Mouse (Mus musculus) hindbrain, embryonic 14.5 days (tissue): ENCODE results near the gene A4gnt. TPM values are rescaled to one million over a fixed set of nuclear protein-coding genes. Genes with fewer than 3 reads are reported as not detected.

Source experiments
- ATAC-seq: fragments of 200-750 bp; cut with Nextera tagmentation; 2 replicates; pipeline ENCODE4 v1.8.0; 2017; ENCODE audit warnings: moderate number of reproducible peaks, mild to moderate bottlenecking, moderate TSS enrichment, moderate library complexity; ENCODE audit not compliant: low FRiP score
- DNase-seq: peaks from one replicate; pipeline ENCODE4 v3.0.0-alpha.2; 2015; ENCODE audit warnings: low spot score
- H3K27ac ChIP-seq: fragments of 300-500 bp; sonication (generic); 2 replicates; pipeline ENCODE4 v1.5.1; 2014; ENCODE audit warnings: mild to moderate bottlenecking, moderate library complexity
- H3K27me3 ChIP-seq: fragments of 300-500 bp; sonication (generic); 2 replicates; pipeline ENCODE4 v1.6.1; 2014; ENCODE audit warnings: mild to moderate bottlenecking, low read length, mixed read lengths; ENCODE audit not compliant: control insufficient read depth, insufficient read depth
- H3K36me3 ChIP-seq: fragments of 300-500 bp; sonication (generic); replicated peaks from 2 replicates; pipeline ENCODE4 v1.6.1; 2014; ENCODE audit not compliant: control insufficient read depth, insufficient read depth
- H3K4me1 ChIP-seq: fragments of 300-500 bp; sonication (generic); replicated peaks from 2 replicates; pipeline ENCODE4 v1.6.1; 2014; ENCODE audit warnings: antibody characterized with exemption, low read length, mixed read lengths; ENCODE audit not compliant: control insufficient read depth, insufficient read depth
- H3K4me2 ChIP-seq: fragments of 300-500 bp; sonication (generic); replicated peaks from 2 replicates; pipeline ENCODE4 v1.6.1; 2014; ENCODE audit warnings: mild to moderate bottlenecking, moderate library complexity
- H3K4me3 ChIP-seq: fragments of 300-500 bp; sonication (generic); replicated peaks from 2 replicates; pipeline ENCODE4 v1.5.1; 2014; ENCODE audit warnings: mild to moderate bottlenecking, low read length
- H3K9ac ChIP-seq: fragments of 300-500 bp; sonication (generic); 2 replicates; pipeline ENCODE4 v1.6.1; 2014
- H3K9me3 ChIP-seq: fragments of 300-500 bp; sonication (generic); 2 replicates; pipeline ENCODE4 v1.6.1; 2016; ENCODE audit warnings: low read length; ENCODE audit not compliant: control insufficient read depth
- WGBS: fragments of 180-500 bp; shearing (Covaris S2); extraction: QIAGEN DNeasy Blood & Tissue Kit; methylation state at CpG from one replicate; pipeline ENCODE4 v1.1.7; 2014; 5-methylcytosine and 5-hydroxymethylcytosine counted together
- polyA plus RNA-seq: library from polyadenylated mRNA; unstranded; fragments of >200 nt; fragmentation: Nextera tagmentation; extraction: Ambion mirVana; gene quantifications from 2 replicates; pipeline ENCODE4 v1.2.1, GENCODE M21; 2014

The A4gnt gene
- polyA plus RNA-seq, 1 experiment from 2014 or later: not detected

DNA sequence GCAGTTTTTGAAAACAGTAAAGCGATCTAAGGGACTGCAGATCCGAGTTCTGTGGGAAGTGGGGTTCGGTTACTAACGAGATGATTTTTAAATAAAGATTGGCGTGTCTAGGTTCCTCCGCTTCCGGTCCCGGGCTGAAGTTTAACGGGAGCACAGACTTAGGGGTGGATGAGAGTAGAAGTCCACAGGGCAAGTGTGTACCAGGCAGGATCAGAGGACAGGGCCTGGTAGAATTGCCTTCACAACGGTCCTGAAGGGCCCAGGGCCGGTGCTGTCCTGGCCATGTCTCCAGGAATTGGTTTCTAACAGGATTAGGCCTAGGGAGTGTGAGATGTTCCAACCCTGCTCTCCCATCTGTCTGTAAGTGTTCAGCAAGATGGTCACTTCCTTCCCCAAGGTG lies 17.8 kb downstream of the A4gnt start:
- Histone ChIP-seq H3K27me3 (no peaks in the 10 kb centered on the region), H3K4me1 (peaks cover 17% of the 10 kb centered on the region), H3K4me2 (peak overlapping the region; percentile 68), H3K27ac (peak overlapping the region; percentile 70), H3K9ac (peak overlapping the region; percentile 62), H3K4me3 (peak overlapping the region; percentile 52), H3K9me3 (no peaks in the 10 kb centered on the region), H3K36me3 (no peaks in the 10 kb centered on the region)
- ATAC-seq: peak; percentile 19; the same call in 1 of the 2 replicates
- WGBS: under 1% methylated on average over 11 of the region's 11 CpGs
- DNase-seq: peak; percentile 30

DNA sequence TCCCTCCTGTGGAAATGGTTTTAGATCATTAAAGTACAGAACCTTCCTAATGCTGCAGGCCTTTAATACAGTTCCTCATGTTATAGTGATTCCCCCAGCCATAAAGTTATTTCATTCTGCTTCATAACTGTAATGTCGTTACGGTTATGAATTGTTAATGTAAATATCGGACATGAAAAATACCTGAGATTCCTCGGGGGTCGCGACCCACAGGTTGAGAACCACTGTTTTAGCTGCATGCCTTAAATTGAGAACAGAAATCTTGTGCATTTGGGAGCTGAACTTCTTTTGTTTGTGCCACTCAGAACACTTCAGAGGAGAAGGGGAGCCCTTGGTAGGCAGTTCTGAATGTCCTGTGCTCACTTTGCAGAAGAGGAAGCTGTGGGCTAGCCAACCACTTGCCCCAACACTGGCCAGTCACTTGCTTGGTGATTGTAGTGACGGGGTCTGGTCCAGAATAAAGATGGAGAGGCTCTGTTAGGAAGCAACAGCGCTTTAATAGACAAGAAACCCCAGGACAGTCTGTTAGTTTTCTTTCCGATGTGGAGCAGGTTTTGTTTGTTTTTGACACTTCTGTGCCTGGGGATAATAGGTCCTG lies 18.3 kb downstream of the A4gnt start:
- H3K27me3 ChIP-seq: no peaks in the 10 kb centered on the region
- no peaks in the 10 kb centered on the region for H3K36me3 ChIP-seq
- DNase-seq (no peak), ATAC-seq (no peak)
- peaks cover 17% of the 10 kb centered on the region for H3K4me1 ChIP-seq
- H3K4me2 ChIP-seq: peak overlapping the region; percentile 68
- peak overlapping the region; percentile 52 for H3K4me3 ChIP-seq
- H3K27ac ChIP-seq: peak overlapping the region; percentile 70
- WGBS: 44% methylated on average over 9 of the region's 9 CpGs
- H3K9me3 ChIP-seq: no peaks in the 10 kb centered on the region
- peak overlapping the region; percentile 62 for H3K9ac ChIP-seq

DNA sequence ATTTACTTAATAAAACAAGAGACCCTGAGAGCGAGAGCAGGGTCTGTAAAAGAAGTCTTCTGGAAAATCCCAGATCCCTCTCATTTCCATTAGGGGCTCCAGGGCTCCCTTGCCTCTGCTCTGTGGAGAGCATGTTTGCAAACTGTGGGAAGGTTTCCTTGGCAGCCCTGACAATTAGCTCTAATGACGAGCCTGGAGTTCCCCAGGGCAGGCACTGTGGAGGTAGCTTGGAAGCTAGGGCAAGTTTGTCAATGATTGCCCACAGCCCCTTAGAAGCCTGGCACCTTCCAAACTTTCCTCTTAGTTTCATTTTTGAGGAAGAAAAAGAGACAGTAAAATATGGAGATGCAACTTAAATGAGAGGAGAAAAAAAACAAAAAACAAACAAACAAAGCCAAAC lies 19.5 kb downstream of the A4gnt start:
- Histone ChIP-seq H3K36me3 (no peaks in the 10 kb centered on the region), H3K4me3 (no peak overlapping the region), H3K9me3 (no peaks in the 10 kb centered on the region), H3K27ac (peak overlapping the region; percentile 39), H3K27me3 (no peaks in the 10 kb centered on the region), H3K4me2 (peak overlapping the region; percentile 37), H3K9ac (no peak overlapping the region; the same call in 1 of the 2 replicates), H3K4me1 (peaks cover 17% of the 10 kb centered on the region)
- WGBS: 13% methylated on average over 2 of the region's 2 CpGs
- DNase-seq (peak; percentile 59), ATAC-seq (no peak)

DNA sequence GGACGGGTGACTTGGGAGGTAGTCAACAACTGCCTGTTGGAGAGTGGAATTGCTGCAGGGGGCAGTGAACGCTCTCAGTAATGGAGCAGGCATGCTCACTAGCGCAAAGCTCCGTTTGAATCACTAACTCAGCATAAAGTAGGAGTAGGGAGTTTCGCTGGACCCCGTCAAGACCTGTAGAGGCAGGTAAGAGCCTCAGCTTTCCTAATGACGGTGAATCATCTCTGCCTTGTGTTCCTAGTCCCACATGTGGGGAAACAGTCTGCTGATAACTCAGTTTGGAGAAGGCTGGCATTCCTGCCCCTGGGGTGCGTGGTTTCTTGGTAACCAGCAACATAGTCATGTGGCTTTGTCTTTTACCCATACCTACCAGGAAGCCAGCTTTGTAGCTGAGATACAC lies 20.0 kb downstream of the A4gnt start:
- 26% methylated on average over 8 of the region's 8 CpGs for WGBS
- no peak overlapping the region for H3K4me3 ChIP-seq
- no peak for ATAC-seq
- no peaks in the 10 kb centered on the region for H3K9me3 ChIP-seq
- peak overlapping the region; percentile 39 for H3K27ac ChIP-seq
- no peak overlapping the region for H3K9ac ChIP-seq
- H3K27me3 ChIP-seq: no peaks in the 10 kb centered on the region
- H3K36me3 ChIP-seq: 0 out of 2 replicates have a peak, but pooled peaks cover under 1% of the 10 kb centered on the region
- H3K4me1 ChIP-seq: peaks cover 17% of the 10 kb centered on the region
- DNase-seq: peak; percentile 39
- peak overlapping the region; percentile 37 for H3K4me2 ChIP-seq

DNA sequence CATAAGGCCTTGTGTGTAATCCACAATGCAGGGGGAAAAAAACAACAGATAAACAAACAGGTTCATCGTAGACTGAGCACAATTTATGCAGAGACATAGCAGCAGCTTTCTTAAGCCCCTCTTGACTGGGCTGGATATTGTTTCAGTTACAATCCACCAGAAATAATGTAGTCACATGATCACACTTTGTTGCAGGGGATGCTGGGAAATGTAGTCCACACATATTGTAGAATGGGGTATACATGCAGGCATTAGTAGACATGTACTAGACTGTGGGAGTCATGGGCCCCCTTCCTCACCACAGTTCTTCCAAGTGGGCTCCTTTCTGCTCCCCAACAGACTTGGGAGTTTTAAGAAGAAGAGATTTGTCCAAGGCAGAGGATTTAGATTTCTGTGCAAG lies 24.5 kb downstream of the A4gnt start:
- Histone ChIP-seq H3K4me2 (no peak overlapping the region), H3K9ac (no peak overlapping the region), H3K36me3 (peaks cover 17% of the 10 kb centered on the region; the same call in 1 of the 2 replicates), H3K27ac (no peak overlapping the region), H3K9me3 (no peaks in the 10 kb centered on the region), H3K4me3 (no peak overlapping the region), H3K4me1 (no peaks in the 10 kb centered on the region; the same call in 1 of the 2 replicates), H3K27me3 (no peaks in the 10 kb centered on the region)
- DNase-seq (peak; percentile 51), ATAC-seq (peak; percentile 36; the same call in 1 of the 2 replicates)
- WGBS: 89% methylated on average over 1 of the region's 1 CpGs

DNA sequence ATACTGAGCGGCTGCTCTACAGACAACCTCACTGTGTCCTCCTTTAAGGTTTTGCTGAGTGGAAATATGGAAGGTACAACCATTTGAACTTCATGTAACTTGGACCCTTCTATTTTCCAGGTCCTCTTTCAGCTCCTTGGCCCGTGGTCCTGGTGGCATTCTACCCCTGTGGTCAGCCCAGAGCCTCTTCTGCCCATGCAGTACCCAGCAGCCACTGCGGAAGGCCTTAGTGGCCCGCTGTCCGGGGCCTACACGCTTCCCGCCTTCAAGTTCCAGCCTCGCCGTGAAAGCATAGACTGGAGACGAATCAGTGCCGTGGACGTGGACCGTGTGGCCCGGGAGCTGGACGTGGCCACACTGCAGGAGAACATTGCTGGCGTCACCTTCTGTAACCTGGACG lies 24.9 kb downstream of the A4gnt start:
- DNase-seq: no peak
- no peak; the same call in 1 of the 2 replicates for ATAC-seq
- H3K9ac ChIP-seq: no peak overlapping the region
- H3K4me3 ChIP-seq: no peak overlapping the region
- no peaks in the 10 kb centered on the region for H3K9me3 ChIP-seq
- H3K27ac ChIP-seq: no peak overlapping the region
- H3K36me3 ChIP-seq: peaks cover 17% of the 10 kb centered on the region; the same call in 1 of the 2 replicates
- 98% methylated on average over 17 of the region's 17 CpGs for WGBS
- no peaks in the 10 kb centered on the region; the same call in 1 of the 2 replicates for H3K4me1 ChIP-seq
- no peak overlapping the region for H3K4me2 ChIP-seq
- H3K27me3 ChIP-seq: no peaks in the 10 kb centered on the region

DNA sequence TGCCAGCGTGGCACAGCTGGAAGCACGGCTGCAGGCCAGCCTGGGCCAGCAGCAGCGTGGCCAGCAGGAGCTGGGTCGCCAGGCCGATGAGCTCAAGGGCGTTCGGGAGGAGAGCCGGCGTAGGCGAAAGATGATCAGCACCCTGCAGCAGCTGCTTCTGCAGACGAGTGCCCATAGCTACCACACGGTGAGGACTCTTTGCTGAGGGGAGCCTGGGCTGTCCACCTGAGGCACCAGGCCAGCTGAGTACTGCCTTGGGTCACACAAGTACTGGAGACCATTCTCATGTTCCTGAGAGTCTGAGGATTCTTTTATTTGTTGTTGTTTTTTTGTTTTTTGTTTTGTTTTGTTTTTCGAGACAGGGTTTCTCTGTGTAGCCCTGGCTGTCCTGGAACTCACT lies 25.4 kb downstream of the A4gnt start:
- DNase-seq: no peak
- peaks cover 17% of the 10 kb centered on the region; the same call in 1 of the 2 replicates for H3K36me3 ChIP-seq
- H3K9ac ChIP-seq: no peak overlapping the region
- no peak for ATAC-seq
- H3K9me3 ChIP-seq: no peaks in the 10 kb centered on the region
- WGBS: 97% methylated on average over 13 of the region's 13 CpGs
- H3K4me3 ChIP-seq: no peak overlapping the region
- no peak overlapping the region for H3K4me2 ChIP-seq
- H3K4me1 ChIP-seq: no peaks in the 10 kb centered on the region
- no peak overlapping the region for H3K27ac ChIP-seq
- no peaks in the 10 kb centered on the region for H3K27me3 ChIP-seq

DNA sequence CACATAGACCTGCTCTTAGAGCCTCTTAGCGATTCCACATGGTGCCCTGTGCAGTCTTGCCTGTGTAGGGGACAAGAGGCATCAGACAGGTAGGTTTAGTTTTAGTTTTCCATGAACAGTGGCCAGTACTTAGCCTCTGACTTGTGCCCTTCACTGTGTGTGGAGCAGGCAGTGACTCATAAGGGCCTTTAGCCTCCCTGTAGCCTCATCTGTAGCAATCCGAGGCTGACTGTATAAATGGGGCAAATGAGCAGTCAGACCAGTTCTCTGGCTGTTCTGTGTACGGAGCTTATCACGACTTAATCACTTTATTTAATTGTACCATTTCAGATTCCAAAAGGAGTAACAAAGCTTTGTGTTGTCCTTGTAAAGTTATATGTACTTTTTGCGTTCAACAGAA lies 27.7 kb downstream of the A4gnt start:
- Histone ChIP-seq H3K4me2 (no peak overlapping the region), H3K36me3 (peaks cover 26% of the 10 kb centered on the region), H3K9ac (no peak overlapping the region), H3K9me3 (no peaks in the 10 kb centered on the region), H3K27ac (no peak overlapping the region), H3K4me3 (no peak overlapping the region), H3K4me1 (no peaks in the 10 kb centered on the region), H3K27me3 (no peaks in the 10 kb centered on the region)
- DNase-seq (no peak), ATAC-seq (no peak)
- 92% methylated on average over 5 of the region's 5 CpGs for WGBS

DNA sequence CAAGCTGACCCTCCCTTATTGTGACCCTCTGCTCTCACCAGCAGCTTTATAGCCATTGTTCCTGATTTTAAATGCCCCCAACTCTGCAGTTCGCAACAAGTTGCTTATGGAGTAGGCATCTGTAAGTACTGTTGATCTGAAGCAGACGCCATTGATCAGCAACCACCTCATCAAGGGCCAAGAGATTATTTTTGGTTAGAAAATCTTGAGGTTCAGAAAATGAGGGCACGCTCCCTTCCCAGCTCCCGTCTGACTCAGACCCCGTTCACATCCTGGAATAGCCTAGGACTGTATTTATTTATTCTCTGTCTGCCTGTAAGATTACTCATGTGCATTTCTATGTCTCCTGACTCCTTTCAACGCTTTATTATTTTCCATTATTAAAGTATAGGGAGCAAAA lies 33.1 kb downstream of the A4gnt start:
- Histone ChIP-seq H3K4me3 (no peak overlapping the region), H3K9ac (no peak overlapping the region), H3K4me1 (no peaks in the 10 kb centered on the region), H3K4me2 (no peak overlapping the region), H3K27me3 (no peaks in the 10 kb centered on the region), H3K9me3 (no peaks in the 10 kb centered on the region), H3K27ac (no peak overlapping the region), H3K36me3 (peaks cover 31% of the 10 kb centered on the region)
- 85% methylated on average over 6 of the region's 6 CpGs for WGBS
- no peak for DNase-seq
- ATAC-seq: no peak
